Mouse (Mus musculus) cerebellum, postnatal 14 days (tissue): ENCODE measurements around the gene Col1a2.

ENCODE experiments used
- DNase-seq, 2 experiments: peaks; one replicate each; pipeline ENCODE4 v3.0.0; 2021; ENCODE audit warnings: mixed read lengths in 2 of 2

Col1a2 gene

GRCm38 (mm10) chr6:4528439-4528838 lies 23.8 kb downstream of the Col1a2 start:
- DNase-seq: no peak

DNA sequence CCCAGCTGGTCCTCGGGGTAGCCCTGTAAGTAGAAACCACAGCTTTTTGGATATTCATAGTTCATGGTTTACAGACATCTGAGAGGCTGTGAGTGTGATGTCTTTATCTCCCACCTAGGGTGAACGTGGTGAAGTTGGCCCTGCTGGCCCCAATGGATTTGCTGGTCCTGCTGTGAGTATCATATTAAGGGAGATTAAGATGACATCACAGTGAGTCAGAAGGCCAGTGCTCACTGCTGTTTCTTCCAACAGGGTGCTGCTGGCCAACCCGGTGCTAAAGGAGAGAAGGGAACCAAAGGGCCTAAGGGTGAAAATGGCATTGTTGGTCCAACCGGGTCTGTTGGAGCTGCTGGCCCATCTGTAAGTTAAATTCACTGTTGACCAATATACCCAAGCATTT lies 26.4 kb downstream of the Col1a2 start:
- DNase-seq: no peak

GRCm38 (mm10) chr6:4532898-4533297 lies 28.3 kb downstream of the Col1a2 start:
- DNase-seq: no peak

DNA sequence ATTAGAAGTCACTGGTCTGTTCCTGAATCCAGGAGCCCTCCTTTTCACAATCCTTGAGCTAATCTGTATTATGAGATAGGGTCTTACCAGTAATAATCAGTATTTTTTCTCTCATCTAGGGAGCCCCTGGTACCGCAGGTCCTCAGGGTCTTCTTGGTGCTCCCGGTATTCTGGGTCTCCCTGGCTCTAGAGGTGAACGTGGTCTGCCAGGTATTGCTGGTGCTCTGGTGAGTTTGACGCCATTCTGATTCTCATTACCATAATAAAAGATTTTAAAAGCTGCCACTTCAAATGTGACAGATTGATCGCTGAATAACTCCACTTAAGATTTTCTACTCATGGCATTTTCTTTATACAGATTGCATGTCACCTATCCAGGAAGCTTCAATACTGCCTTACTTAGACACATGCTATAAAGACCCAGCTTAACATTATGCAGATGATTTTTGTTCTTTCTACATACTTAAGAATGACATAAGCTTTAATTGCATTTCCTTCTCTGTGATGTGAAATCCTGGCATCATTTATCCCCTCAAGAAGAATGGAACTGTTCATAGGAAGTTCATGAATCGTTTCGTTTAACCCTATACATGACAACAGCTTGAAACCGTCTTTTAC lies 30.0 kb downstream of the Col1a2 start:
- DNase-seq: no peak

DNA sequence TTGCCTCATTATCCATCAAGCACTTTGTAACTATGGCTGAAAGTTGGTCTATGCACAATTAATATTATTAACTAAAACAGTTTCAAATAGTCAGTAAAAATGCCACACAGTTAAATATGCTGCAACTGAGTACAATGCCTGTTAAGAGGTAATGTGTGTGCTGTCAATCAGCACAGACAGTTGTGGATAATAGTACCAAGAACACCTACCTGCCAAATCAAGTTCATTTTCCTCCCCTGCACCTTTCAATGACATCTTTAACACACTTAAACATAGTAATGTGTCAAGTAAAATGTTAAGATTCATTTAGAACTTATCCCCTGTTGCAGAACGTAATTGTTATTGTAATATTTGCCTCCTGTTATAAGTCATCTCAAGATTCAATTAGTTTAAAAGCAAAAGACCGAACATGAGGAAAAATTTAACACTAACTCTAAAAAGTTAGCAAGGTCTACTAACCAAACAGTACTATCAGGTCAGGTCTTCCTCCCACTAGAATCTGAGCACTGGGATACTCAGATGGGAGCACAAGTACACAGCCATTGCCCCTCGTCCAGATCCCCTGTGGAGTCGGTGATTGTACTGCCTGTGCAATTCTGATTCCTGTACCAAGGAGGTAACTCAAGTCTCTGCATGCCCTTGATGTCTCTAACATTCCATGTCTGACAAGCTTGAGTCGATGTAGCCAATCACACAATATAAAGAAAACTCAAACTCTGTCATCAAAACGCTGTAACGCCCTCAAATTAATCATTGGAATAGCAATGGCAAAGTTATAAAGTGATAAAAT lies 37.5 kb downstream of the Col1a2 start:
- DNase-seq: no peak

DNA sequence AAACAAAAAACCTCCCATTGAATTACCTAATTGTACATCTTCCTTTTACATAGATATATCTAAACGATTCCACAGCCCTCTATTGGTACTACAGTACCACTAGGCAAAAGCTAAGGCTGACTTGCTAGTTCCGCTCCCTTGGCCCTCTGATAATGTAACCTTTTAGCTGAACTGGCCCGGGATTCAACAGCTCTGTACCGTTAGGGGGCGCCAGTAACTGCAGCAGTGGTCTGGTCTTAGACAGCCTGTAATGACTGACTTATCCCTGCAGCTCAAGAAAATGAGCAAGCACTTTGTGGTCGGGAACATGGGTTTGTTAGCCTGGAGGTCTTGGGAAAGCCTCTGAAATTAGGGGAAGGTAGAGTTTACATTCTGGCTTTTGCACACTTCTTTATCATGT lies 39.9 kb downstream of the Col1a2 start:
- peak; percentile 38 to 53 for DNase-seq

DNA sequence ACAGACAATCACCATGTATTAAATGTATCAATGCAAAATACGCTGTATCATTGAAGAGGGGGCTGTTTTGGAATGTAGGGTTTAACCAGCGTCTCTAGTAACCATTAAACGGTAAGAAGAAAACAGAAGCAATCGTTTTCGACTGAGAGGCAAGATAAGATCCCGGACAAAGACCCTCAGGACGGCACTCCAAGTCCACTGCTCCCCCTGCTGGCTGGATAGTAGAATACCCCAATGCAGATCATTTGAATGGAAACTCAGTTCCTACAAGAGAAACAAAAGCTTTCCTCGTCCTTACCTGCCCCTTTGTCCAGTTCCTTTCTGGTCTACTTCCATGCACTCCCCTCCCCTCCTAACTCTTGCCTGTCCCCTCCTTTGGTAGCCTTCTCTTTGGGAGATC lies 41.1 kb downstream of the Col1a2 start:
- peak; percentile 70 to 78 for DNase-seq

GRCm38 (mm10) chr6:4548894-4549293 lies 44.3 kb downstream of the Col1a2 start:
- peak; percentile 35 to 49 for DNase-seq

DNA sequence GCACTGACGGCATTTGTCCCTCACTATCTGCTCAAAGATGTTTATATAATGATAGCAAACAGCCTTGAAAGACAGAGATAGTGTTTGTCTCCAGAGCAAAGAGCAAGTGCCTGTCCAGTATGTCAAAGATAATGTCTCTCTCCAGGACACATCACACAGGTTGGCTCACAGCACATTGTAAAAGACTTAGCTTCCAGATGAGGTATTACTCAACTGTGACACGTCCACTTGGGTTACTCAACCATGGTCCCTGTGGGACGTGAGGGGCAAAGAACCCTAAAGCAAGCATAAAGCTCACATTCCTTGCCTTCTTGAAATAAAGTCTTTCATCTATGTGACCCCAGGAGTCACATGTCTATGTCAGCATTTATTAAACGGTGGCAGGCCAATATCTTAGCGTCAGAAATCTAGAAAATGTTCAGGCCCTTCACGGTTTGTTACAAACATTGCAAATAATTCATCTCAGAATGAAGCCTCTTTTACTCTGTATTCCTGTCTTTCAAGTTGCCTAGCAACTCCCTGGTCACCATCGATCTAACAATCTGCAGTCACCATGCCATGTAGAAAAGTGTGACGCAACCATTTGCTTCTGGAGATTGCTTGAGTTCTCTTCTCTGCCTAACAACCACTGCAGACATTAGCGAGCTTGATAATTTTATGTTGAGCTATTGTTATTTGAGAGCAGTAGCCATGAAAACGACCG lies 45.4 kb downstream of the Col1a2 start:
- DNase-seq: no peak

- DNase-seq: no peak
Observed at GRCm38 (mm10) chr6:4550549-4550915, 45.9 kb downstream of the Col1a2 start.

DNA sequence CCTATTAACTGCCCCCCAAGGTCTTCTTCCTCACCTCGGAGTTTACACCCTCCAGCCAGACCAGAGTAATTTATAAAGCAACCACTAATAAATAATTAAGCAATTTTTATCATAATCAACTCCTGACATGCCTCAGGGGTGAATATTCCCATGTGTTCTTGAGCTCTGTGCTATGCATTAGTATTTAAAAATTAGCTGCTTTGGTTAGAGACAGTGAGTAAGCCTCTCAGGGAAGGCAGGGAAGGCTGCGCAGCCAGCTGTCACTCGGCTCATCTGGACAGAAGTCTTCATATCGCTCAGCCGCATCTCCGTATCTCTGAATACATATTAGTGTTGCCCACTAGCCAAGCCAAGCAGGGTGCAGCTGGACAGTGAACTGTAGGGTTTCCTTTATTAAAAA lies 50.8 kb downstream of the Col1a2 start:
- no peak for DNase-seq

DNA sequence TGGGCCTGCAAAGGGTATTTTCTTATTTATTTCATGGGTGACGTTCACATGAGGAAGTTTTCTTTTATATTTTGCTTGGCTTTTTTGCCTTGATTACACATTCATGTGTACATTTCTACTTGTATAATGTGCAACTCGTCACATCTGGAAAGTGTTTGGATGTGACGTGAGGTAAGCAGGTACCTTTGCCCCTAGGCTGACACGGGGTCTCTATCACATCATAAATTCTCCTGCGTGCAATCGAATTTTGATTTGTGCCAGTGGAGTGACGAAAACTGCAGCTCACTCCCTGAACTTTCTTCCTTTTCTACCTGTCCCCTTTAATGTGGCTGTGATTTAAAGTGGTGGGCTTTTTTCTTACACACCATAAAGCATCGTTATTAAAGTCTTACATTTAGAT lies 52.5 kb downstream of the Col1a2 start:
- no peak for DNase-seq

DNA sequence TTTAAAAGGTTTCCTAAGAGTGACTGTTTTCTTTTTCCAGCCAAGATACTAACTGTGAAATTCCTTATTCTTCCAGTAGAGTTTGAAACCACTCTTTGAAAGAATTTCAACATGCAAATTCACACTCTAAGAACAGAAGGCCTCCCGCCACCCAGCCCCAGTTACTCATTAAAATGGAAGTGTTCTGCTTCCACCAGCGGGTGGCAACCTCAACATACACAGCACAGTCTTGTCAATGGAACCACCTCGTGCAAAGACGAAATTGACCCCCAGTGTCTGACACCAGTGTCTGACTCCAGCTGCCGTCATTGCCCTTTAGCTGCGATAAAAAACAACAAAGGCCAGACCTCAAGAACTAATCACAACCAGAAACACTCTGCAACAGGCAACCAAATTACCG lies 53.1 kb downstream of the Col1a2 start:
- no peak for DNase-seq

- DNase-seq: no peak
Observed at GRCm38 (mm10) chr6:4561156-4561555, 56.5 kb downstream of the Col1a2 start.

DNA sequence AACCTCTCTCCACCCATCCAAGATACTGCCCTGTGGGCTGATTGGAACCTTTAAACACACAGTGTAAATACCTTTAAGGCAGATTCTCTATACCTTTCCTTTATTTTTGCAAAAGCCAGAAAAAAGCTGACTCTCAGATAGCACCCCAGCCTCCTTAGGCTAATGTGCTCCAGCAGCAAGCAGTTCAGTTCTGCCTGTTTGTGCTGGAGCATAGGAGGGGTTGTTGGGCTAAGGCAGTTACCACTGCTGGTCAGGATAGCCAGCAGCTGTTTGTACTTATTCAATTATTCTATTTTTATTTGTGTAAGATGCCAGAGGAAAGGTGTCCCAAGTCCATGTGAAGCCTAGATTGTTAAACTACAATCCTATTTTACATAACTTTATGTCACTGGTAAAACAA lies 57.0 kb downstream of the Col1a2 start:
- no peak for DNase-seq

DNA sequence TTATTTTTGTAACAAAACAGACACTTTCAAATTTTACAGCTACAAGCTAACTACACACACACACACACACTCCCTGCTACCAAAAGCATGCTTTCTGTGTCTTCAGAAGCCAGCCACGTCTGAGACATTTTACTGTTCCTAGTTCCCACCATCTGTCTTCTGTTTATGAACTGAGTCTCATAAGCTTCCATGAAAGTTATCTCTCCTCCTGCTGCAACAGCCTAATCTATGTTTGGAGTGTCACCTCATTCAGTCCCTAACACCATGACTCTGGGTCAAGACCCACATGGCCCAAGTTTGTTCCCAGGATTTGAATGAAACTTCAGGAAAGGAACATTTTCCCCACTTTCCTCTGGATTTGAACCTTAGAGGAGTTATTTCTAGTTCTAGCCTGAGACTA lies 57.8 kb downstream of the Col1a2 start:
- no peak for DNase-seq

DNA sequence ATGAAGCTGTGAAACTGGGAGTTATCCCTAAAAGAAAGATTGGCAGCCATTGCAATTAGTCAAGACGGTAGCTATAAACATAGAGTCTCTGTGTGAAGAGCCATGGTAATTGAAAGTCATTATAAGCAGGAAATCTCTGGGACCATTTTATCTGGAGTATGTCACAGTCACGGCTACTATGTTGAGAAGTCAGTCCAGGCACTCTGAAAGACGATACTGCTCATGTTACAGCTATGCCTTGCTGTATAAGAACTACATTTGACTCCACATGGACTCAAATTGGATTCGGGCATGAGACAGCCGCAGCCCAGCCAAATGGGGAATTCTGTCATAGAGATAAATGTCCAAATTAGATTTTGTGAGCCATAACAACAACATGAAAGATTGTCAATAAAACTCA lies 58.9 kb downstream of the Col1a2 start:
- no peak for DNase-seq

DNA sequence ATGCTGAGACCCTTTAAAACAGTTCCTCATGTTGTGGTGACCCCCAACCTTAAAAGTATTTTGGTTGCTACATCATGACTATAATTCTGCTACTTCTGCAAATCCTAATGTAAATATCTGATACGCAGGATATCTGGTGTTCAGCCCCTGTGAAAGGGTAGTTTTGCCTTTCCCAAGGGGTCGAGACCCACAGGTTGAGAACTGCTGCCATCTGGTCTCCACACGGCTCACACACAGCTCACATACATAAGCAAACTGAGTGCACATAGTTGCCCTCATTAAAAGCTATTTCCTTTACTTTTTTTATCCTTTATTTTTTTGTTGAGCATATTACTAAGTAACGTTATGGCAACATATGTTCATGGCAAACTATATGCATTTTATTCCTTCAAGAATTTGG lies 65.8 kb downstream of the Col1a2 start:
- DNase-seq: no peak

DNA sequence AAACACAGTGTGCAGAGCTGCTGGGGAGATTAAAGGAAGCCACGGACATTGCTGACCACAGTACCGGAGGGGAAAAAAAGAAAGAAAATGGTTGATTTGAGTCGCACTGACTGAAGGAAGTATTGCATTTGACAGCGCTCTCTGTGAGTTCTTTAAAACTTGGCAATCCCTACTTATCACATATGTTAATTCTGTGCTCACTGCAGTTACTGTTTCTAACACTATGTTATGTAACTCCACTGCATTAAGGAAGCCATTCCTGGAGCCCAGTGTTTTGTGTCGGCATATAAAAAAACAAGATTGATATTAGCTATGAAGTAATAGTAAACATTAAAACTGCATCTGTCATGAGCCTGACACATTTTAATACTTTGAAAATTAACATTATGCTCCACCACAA lies 73.1 kb downstream of the Col1a2 start:
- no peak for DNase-seq

GRCm38 (mm10) chr6:4578343-4578742 lies 73.7 kb downstream of the Col1a2 start:
- no peak for DNase-seq

GRCm38 (mm10) chr6:4579620-4580019 lies 75.0 kb downstream of the Col1a2 start:
- no peak for DNase-seq

GRCm38 (mm10) chr6:4583485-4583884 lies 78.9 kb downstream of the Col1a2 start:
- DNase-seq: no peak

DNA sequence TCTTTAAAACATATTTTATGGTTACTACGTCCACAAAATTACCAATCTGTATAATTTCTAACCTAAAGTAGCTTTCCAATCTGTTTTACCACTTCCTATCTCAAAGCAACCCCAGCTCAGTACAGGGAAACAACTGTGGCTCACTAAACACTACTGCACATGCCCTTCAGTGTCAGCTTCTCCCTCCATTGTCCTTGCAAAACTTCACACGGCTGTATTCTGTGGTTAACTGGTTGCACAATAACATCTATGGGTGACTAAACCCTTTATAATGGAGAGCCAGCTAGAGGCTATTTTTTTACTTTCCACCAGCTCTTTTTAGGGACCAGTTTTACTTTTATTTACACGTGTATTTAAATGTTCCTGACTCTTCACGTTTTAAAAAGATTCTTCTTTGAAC lies 83.3 kb downstream of the Col1a2 start:
- DNase-seq: no peak

GRCm38 (mm10) chr6:4588722-4589121 lies 84.1 kb downstream of the Col1a2 start:
- DNase-seq: no peak
